Mouse (Mus musculus): ENCODE measurements at regions not wholly inside any gene's neighbourhood (a gene's known extent, or its start where the extent isn't known, plus 50 kb on each side); places are given as distances from the start of the nearest gene placed in this dataset.

GRCm38 (mm10) chr2:174892658-174893057 is 117.4 kb upstream of the Gm14444 start:
- DNase-seq (ENCODE audit: low spot score) = no peak

- no peak for DNase-seq (ENCODE audit: low spot score)
Observed at GRCm38 (mm10) chr2:174897424-174897823, 112.6 kb upstream of the Gm14444 start.

GRCm38 (mm10) chr2:174899940-174900670 is 109.9 kb upstream of the Gm14444 start:
- DNase-seq (ENCODE audit: low spot score) = no peak

- DNase-seq (ENCODE audit: low spot score) = peak; percentile 22
Observed at GRCm38 (mm10) chr2:174900671-174900991, 109.4 kb upstream of the Gm14444 start.

GRCm38 (mm10) chr2:174901801-174902200 is 108.2 kb upstream of the Gm14444 start:
- DNase-seq (ENCODE audit: low spot score) = peak; percentile 38

GRCm38 (mm10) chr2:174903627-174904026 is 106.4 kb upstream of the Gm14444 start:
- no peak for DNase-seq (ENCODE audit: low spot score)

- no peak for DNase-seq (ENCODE audit: low spot score)
Observed at GRCm38 (mm10) chr2:174905865-174906639, 104.0 kb upstream of the Gm14444 start.

GRCm38 (mm10) chr2:174917146-174917905 is 92.7 kb upstream of the Gm14444 start:
- DNase-seq (ENCODE audit: low spot score) = no peak

GRCm38 (mm10) chr2:174917975-174918374 is 92.1 kb upstream of the Gm14444 start:
- no peak for DNase-seq (ENCODE audit: low spot score)

GRCm38 (mm10) chr2:174922208-174922607 is 87.8 kb upstream of the Gm14444 start:
- no peak for DNase-seq (ENCODE audit: low spot score)

- DNase-seq (ENCODE audit: low spot score) = no peak
Observed at GRCm38 (mm10) chr2:174929718-174930117, 80.3 kb upstream of the Gm14444 start.

- peak; percentile 87 for DNase-seq (ENCODE audit: low spot score)
Observed at GRCm38 (mm10) chr2:174932137-174933012, 77.7 kb upstream of the Gm14444 start.

- no peak for DNase-seq (ENCODE audit: low spot score)
Observed at GRCm38 (mm10) chr2:174933013-174933353, 77.1 kb upstream of the Gm14444 start.

GRCm38 (mm10) chr2:174936665-174937064 is 73.4 kb upstream of the Gm14444 start:
- DNase-seq (ENCODE audit: low spot score) = no peak

- DNase-seq (ENCODE audit: low spot score) = no peak
Observed at GRCm38 (mm10) chr2:174937930-174938329, 72.1 kb upstream of the Gm14444 start.

- no peak for DNase-seq (ENCODE audit: low spot score)
Observed at GRCm38 (mm10) chr2:174942221-174942620, 67.8 kb upstream of the Gm14444 start.

GRCm38 (mm10) chr2:174948106-174948505 is 61.9 kb upstream of the Gm14444 start:
- DNase-seq (ENCODE audit: low spot score) = no peak

Data from left cerebral cortex, adult 11 months (tissue).